Mouse (Mus musculus): ENCODE data around the gene Metap2.
A peak's percentile ranks its signal among the peaks of the same experiment; 100 is the strongest.
"Not testable (repeated sequence)": the region's sequence is repeated elsewhere in the genome, so short reads cannot be mapped to it uniquely, and the experiment has no call there.

Metap2 gene

GRCm38 (mm10) chr10:93846706-93847105, 50.2 kb downstream of the Metap2 start:
- no peak for DNase-seq (ENCODE audit: low read depth, low spot score)

- DNase-seq (ENCODE audit: low read depth, low spot score), result not testable (repeated sequence)
Measured at GRCm38 (mm10) chr10:93835115-93835514, 61.8 kb downstream of the Metap2 start.

- no peak for DNase-seq (ENCODE audit: low read depth, low spot score)
Measured at GRCm38 (mm10) chr10:93834394-93834745, 62.5 kb downstream of the Metap2 start.

GRCm38 (mm10) chr10:93833699-93834393, 63.0 kb downstream of the Metap2 start:
- DNase-seq (ENCODE audit: low read depth, low spot score), result peak; percentile 65

GRCm38 (mm10) chr10:93833370-93833698, 63.6 kb downstream of the Metap2 start:
- DNase-seq (ENCODE audit: low read depth, low spot score), result no peak

- DNase-seq (ENCODE audit: low read depth, low spot score), result no peak
Measured at GRCm38 (mm10) chr10:93832811-93833210, 64.1 kb downstream of the Metap2 start.

GRCm38 (mm10) chr10:93831730-93832574, 64.9 kb downstream of the Metap2 start:
- no peak for DNase-seq (ENCODE audit: low read depth, low spot score)

- no peak for DNase-seq (ENCODE audit: low read depth, low spot score)
Measured at GRCm38 (mm10) chr10:93830931-93831729, 65.8 kb downstream of the Metap2 start, which contains the start of gene Usp44. Gene Usp44 (plus strand): TSS chr10:93831555.

- no peak for DNase-seq (ENCODE audit: low read depth, low spot score)
Measured at GRCm38 (mm10) chr10:93829898-93830831, 66.7 kb downstream of the Metap2 start.

GRCm38 (mm10) chr10:93818661-93819060, 78.2 kb downstream of the Metap2 start:
- peak; percentile 75 for DNase-seq (ENCODE audit: low read depth, low spot score)

- no peak for DNase-seq (ENCODE audit: low read depth, low spot score)
Measured at GRCm38 (mm10) chr10:93813755-93814154, 83.1 kb downstream of the Metap2 start.

GRCm38 (mm10) chr10:93812774-93813415, 84.0 kb downstream of the Metap2 start:
- DNase-seq (ENCODE audit: low read depth, low spot score), result peak; percentile 71

- no peak for DNase-seq (ENCODE audit: low read depth, low spot score)
Measured at GRCm38 (mm10) chr10:93812098-93812497, 84.8 kb downstream of the Metap2 start.

- no peak for DNase-seq (ENCODE audit: low read depth, low spot score)
Measured at GRCm38 (mm10) chr10:93810590-93811185, 86.2 kb downstream of the Metap2 start.

GRCm38 (mm10) chr10:93809438-93809837, 87.5 kb downstream of the Metap2 start:
- DNase-seq (ENCODE audit: low read depth, low spot score), result not testable (repeated sequence)
